Mouse (Mus musculus): ENCODE results near the gene Ndufb10.

Ndufb10 gene

GRCm38 (mm10) chr17:24707801-24708425, 16.4 kb downstream of the Ndufb10 start:
- no peak for DNase-seq (ENCODE audit: low read depth, low spot score)

- peak; percentile 91 for DNase-seq (ENCODE audit: low read depth, low spot score)
Measured at GRCm38 (mm10) chr17:24706982-24707800, 17.1 kb downstream of the Ndufb10 start, which contains the start of gene Tbl3. Gene Tbl3 (minus strand): TSS chr17:24707660.

GRCm38 (mm10) chr17:24705821-24706220, 18.5 kb downstream of the Ndufb10 start:
- DNase-seq (ENCODE audit: low read depth, low spot score): no peak

DNA sequence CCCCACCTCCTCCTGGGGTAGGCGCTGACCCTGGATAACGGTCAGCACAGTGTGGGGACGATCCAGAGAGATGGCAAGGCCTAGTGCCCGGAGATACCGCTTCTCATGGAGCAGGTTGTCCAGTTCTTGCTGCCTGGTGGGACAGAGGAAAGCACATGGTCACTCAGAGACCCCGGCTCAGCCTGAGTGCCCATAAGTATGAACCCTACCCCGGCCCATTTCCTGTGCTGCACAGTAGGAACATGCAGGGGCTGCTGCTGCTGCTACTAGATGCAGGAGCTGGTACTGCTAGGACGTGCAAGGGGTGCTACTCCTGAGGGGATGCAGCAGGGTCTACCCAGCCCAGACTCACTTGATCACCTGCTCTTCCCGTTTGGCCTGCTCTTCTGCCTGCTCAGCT, 23.0 kb downstream of the Ndufb10 start:
- no peak for DNase-seq (ENCODE audit: low read depth, low spot score)

GRCm38 (mm10) chr17:24699473-24699872, 24.8 kb downstream of the Ndufb10 start:
- DNase-seq (ENCODE audit: low read depth, low spot score): no peak

DNA sequence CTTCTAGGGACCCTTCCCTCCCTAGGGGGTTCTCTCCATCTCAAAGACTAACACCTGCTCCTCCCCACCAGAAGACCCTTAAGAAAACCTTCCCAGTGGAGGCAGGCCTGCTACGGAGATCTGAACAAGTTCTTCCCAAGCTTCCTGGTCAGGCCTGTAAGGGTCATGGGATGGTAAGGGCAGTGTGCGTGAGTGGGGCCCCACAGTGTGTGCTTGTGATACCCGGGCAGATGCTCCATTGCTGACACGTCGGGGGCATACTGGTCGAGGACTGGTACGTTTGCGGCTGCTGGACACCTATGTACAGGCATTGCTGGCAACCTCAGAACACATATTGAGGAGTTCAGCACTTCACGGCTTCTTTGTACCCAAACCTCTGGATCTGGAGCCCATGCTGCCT, 25.6 kb downstream of the Ndufb10 start:
- no peak for DNase-seq (ENCODE audit: low read depth, low spot score)

GRCm38 (mm10) chr17:24697985-24698384, 26.3 kb downstream of the Ndufb10 start:
- DNase-seq (ENCODE audit: low read depth, low spot score): no peak

- DNase-seq (ENCODE audit: low read depth, low spot score): no peak
Measured at GRCm38 (mm10) chr17:24696011-24696697, 28.1 kb downstream of the Ndufb10 start, which contains the start of the genes Gfer and Noxo1. Gene Gfer (minus strand): TSS chr17:24696156. Gene Noxo1 (plus strand): TSS chr17:24696234.

- no peak for DNase-seq (ENCODE audit: low read depth, low spot score)
Measured at GRCm38 (mm10) chr17:24695326-24696010, 28.8 kb downstream of the Ndufb10 start.

DNA sequence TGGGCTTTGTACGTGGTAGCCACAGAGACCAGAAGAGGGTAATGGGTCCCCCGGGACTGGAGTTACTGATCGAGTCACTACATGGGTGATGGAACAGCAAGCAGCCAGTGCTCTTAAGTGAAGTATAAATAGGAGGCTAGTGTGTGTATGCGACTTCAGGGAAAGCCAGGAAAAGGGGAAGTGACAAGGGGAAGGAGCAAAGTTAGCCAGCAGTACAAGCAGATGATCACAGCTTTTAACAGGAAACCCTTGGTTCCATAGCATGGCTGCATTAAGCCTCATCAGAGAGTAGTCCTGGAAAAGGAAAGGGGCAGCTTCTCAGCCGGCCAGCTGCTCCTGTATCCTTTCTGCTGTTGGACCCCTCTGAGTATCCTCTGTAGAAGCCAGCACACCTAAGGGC, 31.9 kb downstream of the Ndufb10 start:
- DNase-seq (ENCODE audit: low read depth, low spot score): no peak

GRCm38 (mm10) chr17:24689251-24690081, 34.8 kb downstream of the Ndufb10 start, which contains the start of gene Syngr3:
Gene Syngr3 (minus strand): TSS chr17:24689955.
- DNase-seq (ENCODE audit: low read depth, low spot score): no peak

GRCm38 (mm10) chr17:24687599-24687998, 36.7 kb downstream of the Ndufb10 start:
- DNase-seq (ENCODE audit: low read depth, low spot score): no peak

DNA sequence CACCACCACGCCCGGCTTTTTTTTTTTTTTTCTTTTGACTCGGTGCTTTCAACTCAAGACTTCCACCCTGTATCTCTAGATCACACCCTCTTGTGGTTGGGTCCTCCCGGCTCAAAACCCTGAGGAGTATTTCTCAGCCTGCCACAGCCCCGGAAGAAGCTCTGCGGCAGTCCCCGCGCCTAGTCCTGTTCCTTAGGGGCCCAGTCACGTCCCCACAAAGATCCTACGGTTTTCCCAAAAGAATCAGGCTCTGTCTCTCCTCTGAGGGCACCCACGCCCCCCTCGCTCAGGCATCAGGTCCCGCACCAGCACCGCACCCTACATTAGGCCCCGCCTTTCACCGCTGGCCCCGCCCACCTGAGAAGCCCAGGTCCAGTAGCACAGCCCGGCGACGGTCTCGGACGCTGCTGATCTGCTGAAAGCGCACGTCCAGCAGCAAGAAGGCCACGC, 37.1 kb downstream of the Ndufb10 start:
- DNase-seq (ENCODE audit: low read depth, low spot score): no peak

DNA sequence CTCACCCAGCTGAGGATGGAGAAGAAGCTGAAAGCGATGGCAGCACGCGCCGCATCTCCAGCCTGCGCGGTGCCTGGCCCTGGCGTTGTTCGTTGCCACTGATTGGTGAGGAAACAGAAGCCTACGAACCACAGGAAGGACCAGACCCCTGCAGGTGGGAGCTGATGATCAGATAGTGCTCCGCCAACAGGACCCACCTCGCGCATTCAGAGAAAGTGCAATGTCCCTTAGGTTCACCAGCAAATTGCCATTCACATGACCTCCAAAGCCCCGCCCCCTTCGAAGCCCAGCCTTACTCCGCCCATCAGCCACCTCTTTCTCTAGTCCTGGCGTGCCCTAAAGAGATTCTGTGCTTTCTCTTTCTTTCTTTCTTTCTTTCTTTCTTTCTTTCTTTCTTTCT, 37.8 kb downstream of the Ndufb10 start:
- no peak for DNase-seq (ENCODE audit: low read depth, low spot score)

- no peak for DNase-seq (ENCODE audit: low read depth, low spot score)
Measured at GRCm38 (mm10) chr17:24677500-24678080, 46.7 kb downstream of the Ndufb10 start.

DNA sequence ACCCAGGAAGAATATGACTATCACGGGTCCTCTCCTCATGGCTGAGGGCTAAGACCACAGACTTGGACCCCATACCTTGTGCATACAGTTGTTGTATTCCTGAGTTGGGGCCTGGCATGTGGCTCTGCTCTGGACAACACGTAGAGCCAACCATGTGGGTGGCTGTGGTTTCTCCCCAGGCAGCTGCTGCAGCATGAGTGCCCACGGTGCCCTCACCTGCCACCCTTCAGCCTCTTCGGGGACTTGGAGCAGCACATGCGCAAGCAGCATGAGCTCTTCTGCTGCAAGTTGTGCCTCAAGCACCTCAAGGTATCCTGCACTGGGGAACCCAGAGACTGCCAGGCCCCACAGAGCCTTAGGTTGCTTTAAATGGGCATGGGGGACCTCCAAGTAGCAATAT, 47.4 kb downstream of the Ndufb10 start:
- no peak for DNase-seq (ENCODE audit: low read depth, low spot score)

GRCm38 (mm10) chr17:24676187-24676586, 48.1 kb downstream of the Ndufb10 start:
- DNase-seq (ENCODE audit: low read depth, low spot score): no peak

DNA sequence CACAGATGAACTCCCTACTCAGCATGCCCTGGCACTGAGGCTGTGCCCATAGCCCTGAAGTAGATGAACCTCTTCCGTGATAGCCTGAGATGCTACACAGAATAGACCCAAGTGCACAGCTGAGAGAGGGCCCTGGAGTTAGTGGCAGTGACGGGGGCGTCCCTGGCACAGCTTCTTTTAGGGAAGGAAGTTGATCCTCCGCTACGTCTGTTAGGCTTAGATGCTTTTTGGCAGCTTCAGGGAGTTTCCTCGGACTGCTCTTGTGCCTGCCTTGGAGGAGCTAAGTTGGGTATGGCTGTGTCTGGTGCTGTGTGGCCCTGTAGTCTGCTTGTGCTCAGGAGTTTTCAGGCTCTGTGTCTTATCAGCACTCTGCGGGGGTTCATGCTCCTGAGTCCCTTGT, 50.0 kb downstream of the Ndufb10 start:
- DNase-seq (ENCODE audit: low read depth, low spot score): peak; percentile 74

DNA sequence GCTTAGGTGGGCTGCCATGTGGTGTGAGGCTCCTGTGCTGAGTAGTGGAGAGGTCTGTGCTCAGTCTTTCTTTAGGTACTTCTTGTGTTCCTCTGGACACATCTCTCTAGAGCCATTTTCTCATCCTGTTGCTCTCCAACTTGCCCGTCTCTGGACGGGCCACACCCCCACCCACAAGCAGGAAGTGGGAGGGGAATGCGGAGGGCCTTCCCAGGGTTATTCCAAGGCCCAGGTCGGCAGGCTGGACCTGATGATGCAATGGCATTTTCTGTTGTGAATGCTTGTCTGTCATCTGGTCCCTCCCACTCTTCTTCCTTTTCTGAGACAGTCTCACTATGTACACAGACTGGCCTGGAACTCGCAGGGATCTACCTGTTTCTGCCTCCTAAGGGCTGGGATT, 52.1 kb downstream of the Ndufb10 start:
- DNase-seq (ENCODE audit: low read depth, low spot score): no peak
